Mouse (Mus musculus): ENCODE data around the gene Rnf220.
"Not testable (repeated sequence)": the region's sequence is repeated elsewhere in the genome, so short reads cannot be mapped to it uniquely, and the experiment has no call there.

Gene Rnf220

DNA sequence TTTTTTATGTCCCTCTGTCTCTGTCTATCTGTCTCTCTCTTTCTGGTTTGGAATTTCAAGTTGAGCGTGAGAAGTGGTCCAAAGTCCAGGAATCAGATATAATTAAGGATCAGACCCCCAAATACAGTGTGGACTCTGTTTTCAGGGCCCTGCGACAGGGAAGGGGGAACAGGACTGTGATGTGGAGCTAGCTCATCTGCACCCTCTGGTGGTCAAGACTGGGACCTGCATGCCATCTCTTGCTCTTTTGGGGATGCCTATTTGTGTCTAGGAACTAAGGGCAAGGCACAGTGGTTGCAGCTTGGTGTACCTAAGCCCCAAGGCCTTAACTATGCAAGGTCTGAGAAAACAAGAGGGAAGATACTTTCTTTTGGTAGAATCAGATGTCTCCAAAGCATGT lies 229.6 kb downstream of the Rnf220 start:
- DNase-seq (ENCODE audit: low spot score): peak; percentile 46

DNA sequence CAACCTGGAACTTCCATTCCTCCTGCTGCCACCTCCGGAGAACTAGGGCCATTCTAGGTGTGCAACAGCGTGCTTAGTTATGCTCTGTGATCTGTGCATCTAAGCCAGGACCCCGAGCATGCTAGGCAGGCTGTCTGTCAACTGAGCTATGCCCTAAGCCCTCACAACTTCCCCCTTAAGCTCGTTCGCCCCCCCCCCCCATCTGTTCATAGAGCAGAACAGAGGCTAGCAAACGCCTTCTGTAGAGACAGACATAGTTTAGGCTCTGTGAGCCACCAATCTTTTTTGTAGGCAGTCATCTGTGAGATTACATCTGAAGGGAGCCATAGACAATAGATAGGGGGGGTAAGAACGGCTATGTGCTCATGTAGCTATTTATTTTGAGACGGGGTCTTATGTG lies 233.9 kb downstream of the Rnf220 start:
- DNase-seq (ENCODE audit: low spot score): no peak

DNA sequence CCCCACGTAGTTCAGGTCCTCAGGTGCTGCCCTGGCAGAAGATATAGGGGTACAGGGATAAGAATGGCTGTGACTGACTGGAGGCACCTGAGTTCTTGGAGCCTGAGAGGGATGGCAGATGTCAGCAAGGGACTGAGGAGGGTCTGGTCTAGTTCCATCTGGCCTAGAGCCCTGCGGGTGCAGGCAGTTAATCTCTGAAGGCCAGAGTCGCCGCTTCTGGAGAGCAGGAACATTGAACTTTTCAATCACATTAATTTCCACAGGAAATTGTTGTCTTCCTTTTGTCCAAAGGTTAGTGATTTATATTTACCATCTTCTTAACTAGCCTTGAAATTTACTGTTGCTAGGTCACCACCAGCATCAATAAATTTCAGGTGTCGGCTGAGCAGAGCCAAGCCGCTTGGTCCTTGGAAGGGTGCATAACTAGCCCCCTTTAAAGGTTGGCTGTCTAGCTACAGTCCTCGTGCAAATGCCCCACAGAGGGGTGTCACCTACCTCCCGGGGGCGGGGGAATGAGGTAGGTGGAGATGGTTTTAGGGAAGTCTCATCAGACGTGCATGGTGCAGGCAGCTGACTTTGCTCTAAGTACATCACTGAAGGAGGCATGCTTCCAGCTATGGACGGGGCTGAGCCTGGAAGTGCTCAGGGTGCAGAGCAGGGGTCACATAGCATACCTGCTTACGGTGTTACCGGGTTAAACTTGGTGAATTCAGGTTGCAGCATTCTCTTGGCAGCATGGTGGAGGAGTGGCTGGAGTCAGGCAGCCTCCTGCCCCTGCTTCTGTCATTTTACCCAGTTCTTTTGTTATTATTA lies 234.5 kb downstream of the Rnf220 start:
- no peak for DNase-seq (ENCODE audit: low spot score)

DNA sequence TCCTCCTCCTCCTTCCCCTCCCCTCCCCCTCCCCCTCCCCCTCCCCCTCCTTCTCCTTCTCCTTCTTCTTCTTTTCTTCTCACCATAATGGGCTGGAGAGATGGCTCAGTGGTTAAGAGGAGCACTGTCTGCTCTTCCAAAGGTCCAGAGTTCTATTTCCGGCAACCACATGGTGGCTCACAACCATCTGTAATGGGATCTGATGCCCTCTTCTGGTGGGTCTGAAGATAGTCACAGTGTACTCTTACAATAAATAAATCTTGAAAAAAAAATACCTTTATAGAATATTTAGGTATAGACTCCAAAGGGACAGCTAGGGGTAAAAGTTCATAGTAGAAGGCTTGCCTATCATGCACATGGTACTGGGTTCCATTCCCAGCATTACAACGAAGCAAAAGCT lies 235.6 kb downstream of the Rnf220 start:
- no peak for DNase-seq (ENCODE audit: low spot score)

DNA sequence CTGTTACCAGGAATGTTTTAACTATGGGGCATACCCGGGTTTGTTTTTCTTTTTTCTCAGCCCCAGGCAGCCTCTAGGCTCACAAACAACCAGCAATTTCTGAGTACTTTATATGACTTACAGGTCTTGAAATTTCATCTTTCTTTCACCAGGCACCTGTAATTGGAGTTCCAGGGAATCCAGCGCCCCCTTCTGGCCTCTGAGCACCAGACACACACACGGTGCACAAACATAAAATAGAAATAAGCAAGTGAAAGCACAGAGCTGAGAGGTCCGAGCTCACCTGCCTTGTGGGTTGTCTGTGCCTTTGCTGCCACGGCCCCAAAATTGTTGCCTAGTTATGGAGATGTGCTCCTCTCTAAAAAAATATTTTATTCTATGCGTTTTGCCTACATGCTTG lies 236.9 kb downstream of the Rnf220 start:
- DNase-seq (ENCODE audit: low spot score): not testable (repeated sequence)

DNA sequence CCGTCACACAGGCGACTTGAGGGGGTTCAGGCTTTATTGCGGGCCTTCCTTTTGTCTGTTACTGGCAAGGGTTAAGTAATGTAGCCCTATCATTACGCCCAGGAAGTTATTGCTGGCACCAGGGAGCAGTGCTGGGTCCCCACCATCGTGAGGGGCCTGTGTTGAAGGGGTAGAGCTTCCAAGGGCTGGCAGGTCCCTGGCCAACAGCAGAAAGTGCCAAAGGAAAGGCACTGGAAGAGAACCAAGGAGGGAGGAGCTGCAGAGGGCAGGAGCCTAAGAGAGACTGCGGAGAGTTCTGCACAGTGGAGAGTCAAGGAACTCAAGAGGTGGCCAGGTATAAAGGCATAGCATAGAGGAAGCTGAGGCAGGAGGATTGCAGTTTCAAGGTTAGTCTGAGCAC lies 242.2 kb downstream of the Rnf220 start:
- no peak for DNase-seq (ENCODE audit: low spot score)

DNA sequence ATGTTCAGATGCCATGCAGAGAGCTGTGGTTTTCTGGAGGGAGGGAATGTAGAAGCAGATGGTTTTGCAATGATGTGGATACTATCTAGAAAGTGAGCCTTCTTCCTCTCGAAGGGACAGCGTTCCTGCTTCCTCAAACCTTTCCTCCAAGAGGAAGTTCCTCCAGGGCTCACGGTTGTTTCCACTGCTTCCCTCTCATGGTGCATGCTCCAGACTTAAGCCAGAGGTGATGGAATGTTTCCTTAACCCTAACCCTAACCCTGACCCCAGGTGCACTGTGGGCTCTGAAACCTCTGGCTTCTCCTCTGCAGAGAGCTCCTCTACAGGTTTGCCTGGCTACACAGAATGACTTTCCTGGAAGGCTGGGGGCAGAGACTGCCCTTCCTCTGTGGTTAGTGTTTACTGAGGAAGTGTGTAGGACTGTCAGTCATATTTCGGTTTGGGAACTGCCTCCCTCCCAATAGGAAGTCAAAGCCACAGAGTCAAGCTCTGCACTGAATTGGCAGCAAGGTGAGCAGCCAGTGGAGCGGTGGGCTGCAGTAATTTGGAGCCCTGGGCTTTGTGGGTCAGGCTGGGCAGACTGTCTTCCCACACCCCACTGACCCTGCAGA lies 242.7 kb downstream of the Rnf220 start:
- DNase-seq (ENCODE audit: low spot score): no peak

DNA sequence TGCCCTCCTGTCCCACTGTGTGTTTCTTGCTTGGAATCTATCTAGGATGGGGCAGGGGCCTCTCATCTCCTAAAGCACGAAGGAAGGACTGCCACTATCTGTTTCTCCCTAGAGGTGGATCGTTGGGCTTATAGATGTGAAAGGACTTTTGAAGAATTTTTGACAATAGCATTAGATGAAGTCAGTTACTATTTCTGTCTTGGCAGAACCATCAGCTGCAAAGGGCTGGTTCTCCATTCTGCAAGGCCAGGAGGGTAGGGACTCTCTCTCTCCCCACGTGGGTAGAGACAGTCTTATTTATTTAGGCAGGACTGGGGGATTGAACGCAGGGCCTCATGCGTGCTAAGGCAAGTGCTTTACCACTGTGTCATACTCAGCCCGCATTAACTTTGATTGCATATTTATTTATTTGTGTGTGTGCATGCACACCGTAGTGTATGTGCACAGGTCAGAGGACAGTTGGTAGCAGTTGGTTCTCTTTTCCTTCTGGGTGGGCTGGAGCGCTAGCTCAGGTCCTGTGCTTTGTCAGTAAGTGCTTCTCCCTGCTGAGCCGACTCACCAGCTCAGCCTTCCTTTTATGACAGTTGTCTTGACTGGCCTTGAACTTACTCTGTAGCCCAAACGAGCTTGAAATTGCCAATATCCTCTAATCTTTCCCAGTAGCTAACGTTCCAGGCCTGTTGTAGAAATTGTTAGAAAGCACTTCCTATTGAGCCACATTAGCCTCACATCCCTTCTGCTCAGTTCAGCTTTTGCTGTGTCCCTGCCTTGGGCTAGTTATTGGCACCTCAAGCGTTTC lies 243.4 kb downstream of the Rnf220 start:
- no peak for DNase-seq (ENCODE audit: low spot score)

DNA sequence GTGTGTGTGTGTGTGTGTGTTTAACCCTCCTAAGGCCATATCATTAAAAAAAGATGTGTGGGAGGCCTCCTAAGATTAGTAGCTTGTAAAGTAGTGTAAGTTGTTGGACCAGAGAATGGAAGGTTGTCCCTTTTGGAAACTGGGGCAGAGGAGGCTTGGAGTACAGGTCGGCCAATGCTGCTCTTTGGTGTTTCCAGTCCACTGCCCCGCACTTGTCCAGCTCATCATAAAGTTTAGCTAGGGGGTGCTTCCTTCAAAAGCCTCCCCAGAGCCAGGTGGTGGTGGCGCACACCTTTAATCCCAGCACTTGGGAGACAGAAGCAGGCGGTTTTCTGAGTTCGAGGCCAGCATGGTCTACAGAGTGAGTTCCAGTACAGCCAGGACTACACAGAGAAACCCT lies 244.1 kb downstream of the Rnf220 start:
- no peak for DNase-seq (ENCODE audit: low spot score)

DNA sequence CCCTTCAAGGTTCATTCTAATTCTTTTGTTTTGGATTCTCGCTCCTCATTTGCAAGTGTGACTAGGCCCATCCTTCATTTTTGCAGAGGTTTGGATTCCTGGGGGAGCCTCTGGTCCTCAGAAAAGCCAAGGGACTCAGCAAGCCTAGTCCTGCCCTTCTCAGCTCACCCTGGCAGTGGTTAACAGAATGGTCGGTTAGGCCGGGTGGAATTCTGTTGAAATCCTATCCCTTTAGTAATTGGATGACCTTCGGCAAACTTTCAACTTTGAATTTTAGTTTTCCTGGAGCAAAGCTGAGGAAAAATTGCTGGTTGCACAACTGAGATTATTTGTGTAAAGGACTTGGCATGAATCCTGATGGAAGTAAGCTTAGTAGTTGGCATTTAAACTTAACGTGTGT lies 244.5 kb downstream of the Rnf220 start:
- peak; percentile 24 for DNase-seq (ENCODE audit: low spot score)

DNA sequence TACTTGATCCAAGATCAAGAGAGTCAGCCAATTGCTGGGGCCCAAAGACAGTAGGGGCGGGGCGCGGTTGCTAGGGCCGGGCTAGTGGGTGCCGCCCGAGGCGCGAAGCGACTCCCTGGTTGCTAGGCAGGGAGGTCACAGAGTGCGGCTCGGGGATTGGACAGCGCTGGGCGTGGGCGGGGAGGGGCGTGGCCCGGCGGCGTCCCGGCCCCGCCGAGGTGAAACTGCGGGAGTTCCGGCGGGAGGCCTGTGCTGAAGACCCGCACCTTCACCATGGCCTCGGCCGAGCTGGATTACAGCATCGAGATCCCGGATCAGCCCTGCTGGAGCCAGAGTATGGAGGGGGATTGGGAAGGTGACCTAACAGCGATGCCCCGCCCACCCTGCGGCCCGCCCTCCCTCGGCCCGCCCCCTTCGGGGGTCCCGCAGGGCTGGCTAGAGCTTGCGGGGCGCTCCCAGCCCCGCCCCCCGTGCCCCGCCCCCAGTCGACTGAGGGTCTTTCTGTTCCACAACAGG lies 245.0 kb downstream of the Rnf220 start, which contains the start of the genes Tmem53 and Armh1:
TSS of gene Tmem53 (plus strand) at position 151 of the 516 bp plus-strand sequence.
TSS of gene Armh1 (minus strand) at position 325 of the 516 bp plus-strand sequence.
- DNase-seq (ENCODE audit: low spot score): peak; percentile 90

DNA sequence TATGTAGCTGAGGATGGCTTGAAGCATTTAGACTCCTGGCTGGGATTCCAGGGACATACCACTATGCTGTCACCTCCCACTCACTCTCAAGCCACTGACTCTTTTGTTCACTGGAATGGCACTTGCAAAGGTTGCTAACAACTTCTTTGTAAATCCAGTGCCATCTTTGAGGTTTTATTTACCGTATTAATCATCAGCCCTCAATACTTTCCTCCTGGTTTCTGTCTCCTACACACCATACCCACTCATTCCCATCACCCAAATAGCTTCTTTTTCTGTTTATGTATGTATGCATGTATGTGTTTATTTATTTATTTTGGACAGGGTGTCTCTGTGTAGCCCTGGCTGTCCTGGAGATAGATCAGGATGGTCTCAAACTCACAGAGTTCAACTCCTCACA lies 245.9 kb downstream of the Rnf220 start:
- no peak for DNase-seq (ENCODE audit: low spot score)

DNA sequence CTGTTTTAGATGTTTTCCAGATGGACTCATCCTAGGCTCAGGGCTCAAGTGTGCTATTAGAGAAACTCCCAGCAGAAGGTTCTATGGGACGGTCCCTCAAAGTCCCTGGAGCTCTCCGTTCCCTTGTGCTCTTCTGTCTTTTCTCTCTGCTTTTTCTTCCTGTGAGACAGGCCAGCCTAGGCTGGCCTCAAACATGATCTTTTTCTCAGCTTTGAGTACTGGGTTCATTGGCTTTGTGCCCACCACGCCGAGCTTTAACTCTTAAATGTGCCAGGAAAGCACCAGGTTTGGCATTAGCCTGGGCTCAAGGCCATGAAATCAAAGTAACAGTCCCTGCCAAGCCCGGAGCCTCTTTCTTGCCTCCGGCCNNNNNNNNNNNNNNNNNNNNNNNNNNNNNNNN lies 256.0 kb downstream of the Rnf220 start:
- DNase-seq (ENCODE audit: low spot score): no peak

DNA sequence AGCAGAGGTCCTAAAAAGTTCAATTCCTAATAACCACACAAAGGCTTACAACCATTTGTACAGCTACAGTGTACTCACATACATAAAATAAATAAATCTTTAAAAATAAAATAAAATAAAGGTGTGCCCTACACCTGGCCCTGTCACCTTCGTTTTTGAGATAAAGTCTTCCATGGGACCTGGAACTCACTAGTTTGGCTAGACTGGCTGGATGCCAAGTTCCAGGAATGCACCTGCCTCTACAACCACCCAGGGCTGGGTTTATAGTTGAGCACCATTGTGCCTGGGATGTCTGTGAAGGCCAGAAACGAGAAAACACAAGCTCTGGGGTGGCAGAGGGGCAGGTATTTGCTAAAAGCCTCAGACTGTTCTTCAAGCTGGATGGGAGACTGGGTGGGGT lies 257.7 kb downstream of the Rnf220 start:
- DNase-seq (ENCODE audit: low spot score): no peak

DNA sequence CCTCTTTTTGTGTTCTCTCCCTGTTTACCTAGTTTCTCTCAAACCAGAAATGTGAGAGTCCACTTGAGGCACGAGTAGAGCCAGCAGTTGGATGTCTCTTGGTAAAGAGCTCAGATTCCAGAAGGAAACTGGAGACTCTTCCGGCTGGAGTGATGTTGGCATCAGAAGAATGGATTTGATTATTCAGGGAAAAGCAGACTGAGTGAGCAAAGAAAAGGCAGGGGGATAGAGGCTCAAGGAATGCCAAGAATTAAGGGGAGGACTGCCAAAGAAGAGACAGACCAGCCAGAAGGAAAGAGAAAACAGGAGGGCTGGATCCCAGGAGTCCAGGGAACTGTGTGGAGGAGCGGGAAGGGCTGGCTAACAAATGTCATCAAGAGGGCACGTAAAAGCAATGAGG lies 261.0 kb downstream of the Rnf220 start:
- no peak for DNase-seq (ENCODE audit: low spot score)

DNA sequence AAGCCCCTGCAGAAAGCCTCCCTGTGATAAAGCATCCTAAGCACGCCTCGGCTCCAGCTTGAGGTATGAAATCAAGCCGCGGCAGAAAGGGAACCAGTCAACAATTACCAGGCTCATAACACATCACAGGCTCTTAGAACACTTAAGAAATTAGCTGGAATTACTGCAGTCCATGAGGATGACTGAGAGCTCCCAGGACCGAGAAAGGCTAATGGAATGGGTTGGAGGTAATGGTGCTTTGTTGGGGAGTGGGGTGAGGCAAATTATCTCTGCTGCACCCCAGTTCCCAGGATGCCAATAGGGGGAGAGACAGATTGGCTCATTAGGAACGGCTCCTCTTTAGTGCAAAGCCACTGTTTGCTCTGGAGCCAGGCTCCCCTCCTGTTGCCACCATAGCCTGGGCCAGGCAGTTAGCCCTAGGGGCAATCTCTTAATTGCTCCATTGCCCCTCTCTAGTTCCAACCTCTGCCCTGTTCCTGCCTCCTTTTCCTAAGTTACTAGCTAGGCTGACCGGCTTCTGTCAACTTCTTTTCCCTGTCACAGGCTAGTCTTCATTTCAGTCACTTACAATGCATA lies 262.6 kb downstream of the Rnf220 start:
- no peak for DNase-seq (ENCODE audit: low spot score)

DNA sequence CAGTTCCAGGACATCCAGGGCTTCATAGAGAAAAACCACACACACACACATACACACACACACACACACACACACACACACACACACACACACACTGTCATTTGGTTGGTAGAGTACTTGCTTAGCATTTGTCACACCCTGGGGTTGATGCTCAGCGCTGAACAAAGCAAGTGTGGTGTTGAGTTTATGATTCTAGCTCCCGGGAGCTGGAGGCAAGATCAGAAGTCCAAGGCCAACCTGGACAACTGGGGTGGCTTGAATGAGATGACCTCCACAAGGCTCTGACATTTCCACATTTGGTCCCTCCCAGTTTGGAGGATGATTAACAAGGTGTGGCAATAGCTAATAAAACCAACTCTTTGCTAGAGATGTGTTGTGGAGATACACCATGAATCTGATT lies 265.6 kb downstream of the Rnf220 start:
- DNase-seq (ENCODE audit: low spot score): no peak

DNA sequence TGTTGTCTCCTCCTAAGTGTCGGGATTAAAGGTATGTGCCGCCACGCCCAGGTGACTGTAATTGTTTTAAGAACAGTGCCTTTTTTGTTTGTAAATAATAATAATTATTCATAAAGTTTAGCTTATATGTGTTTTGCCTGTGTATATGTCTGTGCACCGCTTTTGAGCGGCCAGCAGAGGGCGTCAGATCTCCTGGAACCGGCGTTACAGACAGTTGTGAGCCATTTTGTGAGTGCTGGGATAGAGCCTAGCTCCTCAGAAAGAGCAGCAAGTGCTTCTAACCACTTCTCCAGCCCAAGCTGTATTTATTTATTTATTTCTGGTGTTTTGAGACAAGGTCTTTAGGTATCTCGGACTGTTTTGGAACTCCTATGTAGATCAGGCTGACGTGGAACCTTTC lies 266.5 kb downstream of the Rnf220 start:
- no peak for DNase-seq (ENCODE audit: low spot score)

DNA sequence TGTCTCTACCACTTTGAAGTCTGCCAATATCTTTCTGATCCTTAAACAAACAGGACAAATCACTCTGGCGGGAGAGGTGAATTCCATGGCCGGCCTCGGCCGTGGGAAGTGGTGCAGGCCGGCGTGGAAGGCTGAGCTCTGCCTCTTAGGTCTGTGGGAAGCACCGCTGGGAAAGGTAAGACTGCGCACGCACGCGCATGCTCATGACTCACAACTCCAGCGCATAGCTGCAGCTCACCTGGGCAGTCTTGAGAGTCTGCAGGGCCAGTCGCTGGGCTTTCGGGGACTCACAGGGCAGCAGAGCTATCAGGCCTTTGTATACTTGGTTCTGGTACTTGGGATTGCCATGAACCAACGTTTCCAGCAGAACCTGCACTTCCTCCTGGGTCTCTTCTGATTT lies 267.3 kb downstream of the Rnf220 start:
- no peak for DNase-seq (ENCODE audit: low spot score)

DNA sequence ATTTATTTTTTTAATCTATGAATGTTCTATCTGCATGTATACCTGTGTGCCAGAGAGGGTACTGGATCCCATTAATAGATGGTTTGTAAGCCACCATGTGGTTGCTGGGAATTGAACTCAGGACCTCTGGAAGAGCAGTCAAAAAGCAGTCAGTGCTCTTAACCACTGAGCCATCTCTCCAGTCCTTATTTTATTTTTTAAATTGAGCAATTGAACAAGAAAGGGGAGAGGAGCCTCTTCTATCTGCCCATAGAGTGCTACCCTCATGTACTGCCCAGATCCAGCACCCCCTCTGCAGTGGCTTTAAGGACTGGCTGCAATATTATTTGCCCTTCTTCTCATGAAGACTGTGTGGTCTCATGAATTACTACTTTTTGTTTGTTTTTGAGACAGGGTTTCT lies 271.6 kb downstream of the Rnf220 start:
- no peak for DNase-seq (ENCODE audit: low spot score)

DNA sequence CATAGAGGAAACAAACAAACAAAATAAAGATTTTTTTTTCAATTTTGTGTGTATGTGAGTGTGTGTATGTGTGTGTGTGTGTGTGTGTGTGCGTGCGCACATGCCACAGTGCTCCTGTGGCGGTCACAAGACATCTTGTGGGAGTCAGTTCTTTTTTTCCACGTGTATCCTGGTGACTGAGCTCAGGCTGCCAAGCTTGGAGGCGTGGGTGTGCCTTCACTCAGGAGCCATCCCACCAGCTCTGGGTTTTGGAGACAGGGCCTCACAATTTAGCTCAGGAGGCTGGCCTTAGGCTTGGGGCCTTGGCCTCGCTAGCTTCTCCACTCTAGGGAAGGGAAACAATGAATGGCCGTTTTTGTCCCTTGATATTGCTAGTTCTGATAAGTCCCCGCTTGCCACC lies 272.7 kb downstream of the Rnf220 start:
- DNase-seq (ENCODE audit: low spot score): no peak

DNA sequence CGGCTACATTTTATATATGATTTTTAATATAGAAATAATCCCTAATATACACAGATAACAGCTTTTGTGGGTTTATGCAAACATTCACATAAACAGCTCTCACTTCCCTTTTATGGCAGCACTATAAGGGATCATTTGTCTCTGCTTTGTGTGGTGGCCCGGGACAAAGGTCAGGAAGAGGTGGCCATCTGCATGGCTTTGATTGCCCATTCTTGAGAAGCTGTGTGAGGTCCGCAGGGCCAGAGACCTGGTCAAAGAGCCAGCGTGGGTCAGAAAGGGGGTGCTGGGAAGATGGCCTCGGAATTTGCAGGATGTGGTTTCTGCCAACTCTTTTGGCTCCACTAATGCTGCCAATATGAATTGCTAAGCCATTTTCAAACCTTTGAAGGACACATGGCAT lies 273.9 kb downstream of the Rnf220 start:
- no peak for DNase-seq (ENCODE audit: low spot score)
